Mouse (Mus musculus): Measurements from ENCODE around the gene 1110017D15Rik.

DNA sequence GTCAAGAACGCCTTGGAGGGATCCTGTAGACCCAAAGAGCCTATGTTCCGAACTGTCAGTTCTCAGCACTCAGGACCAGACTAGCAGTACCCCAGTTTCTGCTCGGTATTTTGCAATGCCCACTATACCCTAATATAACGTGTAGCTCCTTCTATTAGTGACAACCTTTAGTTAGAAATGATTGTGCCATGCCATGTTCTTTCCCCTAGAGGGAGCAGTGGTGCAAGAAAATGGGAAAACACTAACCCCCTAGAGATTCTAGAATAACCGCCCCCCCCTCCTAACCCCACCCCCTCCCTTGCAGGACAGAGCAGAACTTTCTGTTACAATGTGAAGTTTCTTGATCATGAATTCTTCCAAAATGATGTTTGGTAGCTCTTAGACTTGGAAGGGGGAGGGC lies 12.8 kb downstream of the 1110017D15Rik start:
- TF ChIP-seq POLR2A (IDR thresholded peaks at IDR 0.05; ENCODE audit: insufficient read depth, low read depth, low read length) (no peak), CTCF (IDR thresholded peaks at IDR 0.05) (peak; percentile 51), EP300 (IDR thresholded peaks at IDR 0.05; ENCODE audit: insufficient read depth, low read depth, low read length) (no peak)
